Mouse (Mus musculus): ENCODE data around the gene Wipi2.

The Wipi2 gene

DNA sequence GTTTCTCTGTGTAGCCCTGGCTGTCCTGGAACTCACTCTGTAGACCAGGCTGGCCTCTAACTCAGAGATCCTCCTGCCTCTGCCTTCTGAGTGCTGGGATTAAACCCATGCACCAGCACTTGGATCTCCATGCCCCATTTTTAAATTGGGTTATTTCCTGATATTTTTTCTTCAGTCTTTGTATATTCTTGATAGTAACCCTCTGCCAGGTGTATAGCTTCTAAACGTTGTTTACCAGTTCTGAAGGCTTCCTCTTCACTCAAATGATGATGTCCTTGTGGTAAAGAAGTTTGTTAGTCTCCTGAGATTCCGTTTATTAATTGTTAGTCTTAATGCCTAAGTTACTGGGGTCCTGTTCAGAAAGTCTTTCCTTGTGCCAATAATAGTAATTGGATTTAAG, at the start of gene Wipi2:
TSS of gene Wipi2 (plus strand) at position 301 of the 400 bp plus-strand sequence.
- DNase-seq (ENCODE audit: low spot score) = no peak

- no peak for DNase-seq (ENCODE audit: low spot score)
Observed at GRCm38 (mm10) chr5:142578192-142578591, 49.3 kb upstream of the Wipi2 start.

GRCm38 (mm10) chr5:142581517-142581916, 46.0 kb upstream of the Wipi2 start:
- peak; percentile 85 for DNase-seq (ENCODE audit: low spot score)

DNA sequence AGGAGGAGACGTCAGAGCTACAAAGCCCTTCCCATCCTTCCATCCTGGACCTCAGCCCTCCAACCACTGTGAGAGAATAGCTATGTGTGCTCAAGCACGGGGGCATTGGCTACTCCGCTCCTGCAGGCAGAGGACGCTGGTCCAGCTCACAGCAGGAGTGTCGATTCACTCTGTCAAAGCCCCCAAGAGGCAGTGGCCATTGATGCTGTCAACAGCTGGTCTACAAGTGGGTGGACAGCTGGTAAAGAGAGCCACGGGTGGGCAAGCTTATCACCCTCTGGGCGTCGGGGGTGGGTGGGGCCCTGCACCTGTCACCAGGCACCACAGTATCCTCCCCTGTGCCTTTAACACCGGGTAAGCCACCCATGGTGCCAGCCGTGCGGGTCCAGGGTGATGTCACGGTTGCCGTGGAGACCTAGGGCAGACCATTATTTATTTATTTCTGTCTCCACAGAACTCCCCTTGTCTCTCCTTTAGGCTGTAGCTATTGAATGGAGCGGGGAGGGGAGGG, 43.8 kb upstream of the Wipi2 start:
- no peak for DNase-seq (ENCODE audit: low spot score)

DNA sequence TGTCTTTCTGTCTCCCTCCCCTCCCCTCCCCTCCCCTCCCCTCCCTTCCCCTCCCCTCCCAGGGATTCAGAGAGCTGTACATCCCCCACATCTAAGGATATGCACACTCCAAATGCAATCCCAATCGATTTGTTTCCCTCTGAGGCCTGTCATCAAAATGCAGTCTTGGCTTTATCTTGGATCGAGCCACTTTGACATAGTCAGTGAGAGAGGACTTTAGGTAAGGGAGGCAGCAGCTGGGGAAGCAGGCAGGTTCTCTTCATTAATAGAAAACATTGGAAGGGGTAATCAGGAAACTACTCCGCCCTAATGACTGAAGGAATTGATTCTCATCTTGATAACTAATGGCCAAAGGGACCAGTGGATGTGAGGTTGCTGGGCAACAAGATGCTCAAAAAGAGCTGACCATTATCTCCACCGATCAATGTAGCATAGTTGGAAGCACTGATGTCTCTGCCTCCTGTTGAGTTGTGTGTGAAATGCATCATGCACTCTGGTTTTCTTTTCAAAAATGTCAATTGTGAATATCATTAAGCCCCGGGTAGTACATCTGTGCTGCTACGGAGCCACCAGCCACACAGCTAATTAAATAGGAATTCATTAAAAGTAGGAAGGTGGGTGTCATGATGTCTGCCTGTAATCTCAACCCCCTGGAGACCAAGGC, 36.4 kb upstream of the Wipi2 start:
- DNase-seq (ENCODE audit: low spot score) = no peak

DNA sequence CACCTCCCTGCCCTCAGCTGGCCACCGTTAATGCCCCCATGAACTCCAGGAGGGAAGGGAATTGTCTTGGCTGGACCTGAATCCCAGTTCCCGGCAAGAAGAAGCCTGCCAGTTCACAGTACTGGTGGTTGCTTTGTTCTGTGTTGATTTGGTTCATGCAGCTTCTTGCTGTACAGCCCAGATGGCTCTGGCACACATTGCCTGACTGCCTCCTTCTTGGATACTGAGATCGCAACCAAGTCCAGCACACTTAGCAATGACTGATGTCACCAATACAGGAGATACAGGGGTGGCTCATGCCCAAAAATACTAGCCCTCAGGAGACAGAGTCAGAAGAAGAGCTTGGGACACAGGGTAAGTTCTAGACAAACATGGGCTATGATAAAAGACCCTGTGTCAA, 31.8 kb upstream of the Wipi2 start:
- no peak for DNase-seq (ENCODE audit: low spot score)

DNA sequence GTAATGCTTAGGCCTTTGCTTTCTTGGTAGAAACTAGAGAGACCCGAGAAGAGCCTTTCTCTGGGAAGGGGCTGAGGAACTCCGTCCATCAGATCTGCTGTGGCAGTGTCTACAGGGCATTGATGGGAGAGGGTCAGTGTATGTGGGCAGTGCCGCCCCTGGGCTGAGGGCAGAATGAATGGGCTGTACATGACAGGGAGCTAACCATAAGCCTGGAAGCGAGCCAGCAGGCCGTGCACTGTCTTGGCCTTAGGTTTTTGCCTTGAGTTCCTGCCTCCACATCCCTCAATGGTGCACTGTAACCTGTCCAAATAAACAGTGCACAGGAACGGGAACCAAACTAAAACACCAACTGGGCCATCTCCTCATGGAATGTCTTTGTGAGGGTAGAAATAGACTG, 30.8 kb upstream of the Wipi2 start:
- no peak for DNase-seq (ENCODE audit: low spot score)

GRCm38 (mm10) chr5:142597648-142598390, 29.7 kb upstream of the Wipi2 start:
- DNase-seq (ENCODE audit: low spot score) = no peak

DNA sequence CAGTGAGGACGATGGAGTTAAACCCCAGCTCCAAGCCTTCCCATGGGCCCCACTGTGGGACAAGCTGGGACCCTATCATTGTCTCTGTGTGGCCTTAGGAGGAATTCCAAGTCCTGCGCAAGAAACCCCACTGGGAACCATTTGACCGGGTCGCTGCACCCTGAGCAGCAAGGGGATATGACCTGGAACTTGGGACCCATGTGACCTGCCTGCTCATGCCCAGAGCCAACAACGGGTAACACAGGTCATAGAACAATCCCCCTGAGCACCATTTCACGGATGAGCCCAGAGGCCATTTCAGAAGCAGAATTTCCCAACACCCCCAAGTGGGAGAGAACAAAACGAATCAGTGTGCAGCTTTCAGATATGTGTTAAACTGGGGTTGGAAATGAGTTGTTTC, 23.1 kb upstream of the Wipi2 start:
- DNase-seq (ENCODE audit: low spot score) = no peak

DNA sequence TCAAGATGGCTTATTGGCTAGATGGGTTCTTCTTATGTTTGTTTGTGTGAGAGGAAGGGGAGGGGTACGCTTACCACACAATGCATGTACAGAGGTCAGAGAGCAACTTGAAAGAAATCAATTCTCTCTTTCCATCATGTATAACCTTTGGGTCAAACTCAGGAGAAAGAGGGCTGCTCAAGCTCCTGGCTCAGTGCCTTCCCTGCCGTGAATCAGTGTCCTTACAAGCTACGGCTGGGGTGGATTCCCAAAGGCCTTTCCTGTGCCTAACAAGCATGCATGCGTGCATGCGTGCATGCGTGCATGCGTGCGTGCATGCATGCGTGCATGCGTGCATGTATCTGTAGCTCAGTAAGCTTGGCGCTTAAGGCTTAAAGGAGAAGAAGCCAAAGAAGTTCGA, 22.2 kb upstream of the Wipi2 start:
- DNase-seq (ENCODE audit: low spot score) = no peak

GRCm38 (mm10) chr5:142608259-142608988, 19.1 kb upstream of the Wipi2 start, which contains the start of gene Mmd2:
Gene Mmd2 (minus strand): TSS chr5:142608800.
- peak; percentile 29 for DNase-seq (ENCODE audit: low spot score)

- no peak for DNase-seq (ENCODE audit: low spot score)
Observed at GRCm38 (mm10) chr5:142608989-142609325, 18.5 kb upstream of the Wipi2 start.

GRCm38 (mm10) chr5:142610362-142610761, 17.1 kb upstream of the Wipi2 start:
- DNase-seq (ENCODE audit: low spot score) = no peak

GRCm38 (mm10) chr5:142614513-142614912, 13.0 kb upstream of the Wipi2 start:
- no peak for DNase-seq (ENCODE audit: low spot score)

DNA sequence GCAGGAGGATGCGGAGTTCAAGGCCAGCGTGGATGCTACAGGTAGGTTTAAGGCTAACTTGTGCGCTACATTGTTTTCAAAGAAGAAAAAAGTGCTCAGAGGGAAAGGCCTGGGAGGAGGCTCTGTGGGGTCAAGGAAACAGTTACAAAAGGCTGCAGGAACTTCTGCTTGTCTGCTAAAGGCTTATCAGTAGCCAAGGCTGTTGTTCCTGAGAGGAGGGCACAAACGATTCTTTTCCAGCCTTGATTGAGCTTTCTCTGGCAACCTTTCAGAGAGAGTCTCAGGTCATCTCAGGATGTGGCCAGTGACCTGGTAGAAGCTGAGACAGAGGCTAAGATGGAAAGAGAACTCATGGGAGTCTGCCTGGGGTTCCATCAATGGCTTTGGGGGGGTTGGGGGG, 11.9 kb upstream of the Wipi2 start:
- no peak for DNase-seq (ENCODE audit: low spot score)

- DNase-seq (ENCODE audit: low spot score) = no peak
Observed at GRCm38 (mm10) chr5:142616326-142616725, 11.2 kb upstream of the Wipi2 start.

- peak; percentile 60 for DNase-seq (ENCODE audit: low spot score)
Observed at GRCm38 (mm10) chr5:142619866-142620265, 7.6 kb upstream of the Wipi2 start.

- no peak for DNase-seq (ENCODE audit: low spot score)
Observed at GRCm38 (mm10) chr5:142621421-142621820, 6.1 kb upstream of the Wipi2 start.

DNA sequence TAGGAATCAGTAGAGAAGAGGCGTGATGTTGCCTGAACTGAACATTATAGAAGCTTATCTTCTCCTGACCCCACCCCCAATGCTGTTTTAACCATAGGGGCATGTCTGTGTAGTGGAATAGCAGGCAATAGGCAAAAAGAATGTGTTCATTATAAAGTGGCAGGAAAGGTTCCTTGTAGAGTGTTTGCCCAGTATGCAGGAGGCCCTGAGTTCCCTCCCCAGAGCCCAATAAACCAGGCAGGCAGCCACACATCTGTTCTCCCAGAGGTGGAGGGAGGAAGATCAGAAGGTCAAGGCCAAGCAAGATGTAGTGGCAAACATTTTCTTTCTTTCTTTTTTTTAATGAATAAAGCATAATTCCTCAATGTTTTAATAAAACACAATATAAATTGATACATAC, 5.4 kb upstream of the Wipi2 start:
- no peak for DNase-seq (ENCODE audit: low spot score)

DNA sequence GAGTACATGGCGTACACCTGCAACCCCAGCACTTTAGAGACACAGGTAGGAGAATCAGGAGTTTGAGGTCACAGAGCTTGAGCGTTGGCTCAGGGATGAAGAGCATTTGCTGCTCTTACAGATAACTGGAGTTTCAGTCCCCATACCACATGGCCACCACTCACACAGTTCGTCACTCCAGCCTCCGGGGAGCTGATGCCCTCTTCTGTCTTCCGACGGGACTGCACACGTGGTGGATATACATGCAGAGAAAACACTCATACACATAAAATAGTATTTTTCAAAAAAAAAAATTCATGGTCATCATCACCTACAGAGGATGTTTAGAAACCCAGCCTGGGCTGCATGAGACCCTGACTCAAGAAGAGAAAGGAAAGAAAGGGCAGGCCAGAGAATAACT, 4.4 kb upstream of the Wipi2 start:
- DNase-seq (ENCODE audit: low spot score) = no peak

DNA sequence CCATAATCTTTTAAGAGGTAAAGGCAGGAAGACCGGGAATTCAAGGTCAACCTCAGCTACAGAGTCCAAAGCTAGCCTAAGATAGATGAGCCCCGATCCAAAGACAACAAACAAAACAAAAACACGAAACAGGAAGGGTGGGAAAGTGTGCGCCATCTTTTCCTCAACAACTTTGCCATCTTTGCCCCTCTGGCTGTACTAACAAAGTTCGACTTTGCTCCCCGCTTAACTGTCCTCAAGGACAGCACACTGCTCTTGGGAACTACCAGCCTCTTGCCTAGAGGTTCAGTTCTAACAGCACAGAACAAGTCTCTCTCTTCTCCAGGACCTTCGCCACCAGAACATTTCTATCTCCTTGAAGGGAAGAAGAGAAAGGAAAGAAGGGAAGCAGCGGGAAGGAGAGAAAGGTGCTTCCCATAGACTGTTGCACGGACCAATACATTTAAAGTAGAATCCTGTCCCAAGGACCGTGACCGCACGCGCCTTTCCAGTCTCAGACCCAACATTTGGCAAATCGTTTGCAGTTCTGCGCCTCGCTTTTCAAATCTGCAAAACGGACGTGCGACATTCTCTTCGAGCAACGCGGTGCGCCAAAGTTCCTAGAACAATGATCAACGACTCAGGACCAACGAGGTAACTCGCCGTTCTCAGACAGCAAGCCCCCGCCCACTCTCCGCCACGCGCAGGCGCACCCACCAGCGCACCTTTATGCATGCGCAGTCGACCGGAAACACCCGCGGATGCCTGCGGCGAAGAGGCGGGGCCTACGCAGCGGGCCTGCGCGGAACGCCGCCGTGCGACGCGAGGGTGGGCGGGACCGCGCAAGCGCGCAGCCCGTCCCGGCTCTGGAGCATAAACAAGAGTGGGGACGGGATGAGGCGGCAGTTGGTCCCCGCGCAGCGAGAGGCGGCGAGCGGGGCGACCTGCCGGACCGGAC, 1.5 kb downstream of the Wipi2 start:
- peak; percentile 98 for DNase-seq (ENCODE audit: low spot score)

GRCm38 (mm10) chr5:142629663-142630025, 2.1 kb downstream of the Wipi2 start:
- DNase-seq (ENCODE audit: low spot score) = no peak

Data from embryo, embryonic 10 days (tissue).